Mouse (Mus musculus): ENCODE data around the gene Snurf. TPM values are rescaled to one million over a fixed set of nuclear protein-coding genes. Genes with fewer than 3 reads are reported as not detected.

Gene Snurf
- polyA plus RNA-seq, 1 experiment from 2014 or later = 38.0 TPM

GRCm38 (mm10) chr7:60003006-60003865, 1.6 kb downstream of the Snurf start:
- ATAC-seq (ENCODE audit: insufficient number of reproducible peaks, insufficient read depth, low FRiP score, low read depth) = no peak
- no peaks in the 10 kb centered on the region for H3K36me3 ChIP-seq (ENCODE audit: control insufficient read depth, insufficient read depth, low read length)
- H3K4me1 ChIP-seq (ENCODE audit: control insufficient read depth in 2 of 2, insufficient read depth in 2 of 2, low read length in 2 of 2) = peaks cover 2 to 4% of the 10 kb centered on the region in 2 experiments; a peak in 1 of 4 replicates
- 49% methylated on average over 12 of the region's 12 CpGs for WGBS
- H3K27me3 ChIP-seq (ENCODE audit: control insufficient read depth, insufficient read depth, low read length) = no peaks in the 10 kb centered on the region
- no peak overlapping the region for H3K27ac ChIP-seq (replicated peaks in 1 of 2; ENCODE audit: control insufficient read depth in 1 of 2, insufficient read depth in 1 of 2, low read depth in 2 of 2, low read length in 2 of 2)
- peaks cover 17% of the 10 kb centered on the region for H3K9me3 ChIP-seq (ENCODE audit: control insufficient read depth, low read length)
- H3K9ac ChIP-seq (ENCODE audit: low read length) = peak overlapping the region; percentile 72
- H3K4me2 ChIP-seq (ENCODE audit: low read length) = peak overlapping the region; percentile 68
- peak overlapping the region; percentile 55 to 62 for H3K4me3 ChIP-seq (ENCODE audit: control insufficient read depth in 1 of 2, insufficient read depth in 1 of 2, low read depth in 1 of 2, low read length in 2 of 2)

- no peak overlapping the region for H3K4me2 ChIP-seq (ENCODE audit: low read length)
- WGBS = 68% methylated on average over 1 of the region's 1 CpGs
- ATAC-seq (ENCODE audit: insufficient number of reproducible peaks, insufficient read depth, low FRiP score, low read depth) = no peak
Measured at GRCm38 (mm10) chr7:59978646-59979045, 26.2 kb downstream of the Snurf start.

More at GRCm38 (mm10) chr7:59978646-59979045, 26.2 kb downstream of the Snurf start:
- no peak overlapping the region for H3K9ac ChIP-seq (ENCODE audit: low read length)
- 0 out of 2 replicates have a peak, but pooled peaks cover 12% of the 10 kb centered on the region for H3K36me3 ChIP-seq (ENCODE audit: control insufficient read depth, insufficient read depth, low read length)
- H3K9me3 ChIP-seq (ENCODE audit: control insufficient read depth, low read length) = 0 out of 2 replicates have a peak, but pooled peaks cover 2% of the 10 kb centered on the region
- H3K4me1 ChIP-seq (ENCODE audit: control insufficient read depth in 2 of 2, insufficient read depth in 2 of 2, low read length in 2 of 2) = no peaks in the 10 kb centered on the region
- H3K4me3 ChIP-seq (ENCODE audit: control insufficient read depth in 1 of 2, insufficient read depth in 1 of 2, low read depth in 1 of 2, low read length in 2 of 2) = no peak overlapping the region
- H3K27me3 ChIP-seq (ENCODE audit: control insufficient read depth, insufficient read depth, low read length) = no peaks in the 10 kb centered on the region
- H3K27ac ChIP-seq (replicated peaks in 1 of 2; ENCODE audit: control insufficient read depth in 1 of 2, insufficient read depth in 1 of 2, low read depth in 2 of 2, low read length in 2 of 2) = no peak overlapping the region

Other genes with a start within 250 kb of the Snurf start
- gene Gm38393, start within 50 bp of the Snurf start, polyA plus RNA-seq (2014; fragmentation: Nextera tagmentation; extraction: Ambion mirVana) = 0.27 and 0.55 TPM in 2 replicates
- gene Snrpn, start 135.2 kb upstream of the Snurf start, polyA plus RNA-seq (2014; fragmentation: Nextera tagmentation; extraction: Ambion mirVana) = 52.9 and 57.6 TPM in 2 replicates